Mouse (Mus musculus) neural tube, embryonic 11.5 days (tissue): ENCODE results near the gene Gm8947. TPM values are rescaled to one million over a fixed set of nuclear protein-coding genes. Genes with fewer than 3 reads are reported as not detected.
"Not testable (repeated sequence)": the region's sequence is repeated elsewhere in the genome, so short reads cannot be mapped to it uniquely, and the experiment has no call there.

Source experiments
- ATAC-seq: fragments of 200-750 bp; cut with Nextera tagmentation; 2 replicates; pipeline ENCODE4 v1.8.0; 2017; ENCODE audit warnings: moderate number of reproducible peaks, mild to moderate bottlenecking, moderate TSS enrichment, moderate library complexity; ENCODE audit not compliant: insufficient read depth, low FRiP score, low TSS enrichment
- DNase-seq: peaks from one replicate; pipeline ENCODE4 v3.0.0-alpha.2; 2015; ENCODE audit warnings: low spot score
- H3K27ac ChIP-seq: fragments of 300-500 bp; sonication (generic); 2 replicates; pipeline ENCODE4 v1.5.1; 2014; ENCODE audit warnings: low read depth, mild to moderate bottlenecking, low read length
- H3K27me3 ChIP-seq: fragments of 300-500 bp; sonication (generic); 2 replicates; pipeline ENCODE4 v1.6.1; 2014; ENCODE audit warnings: mild to moderate bottlenecking, low read length, mixed read lengths; ENCODE audit not compliant: control insufficient read depth, insufficient read depth
- H3K36me3 ChIP-seq: fragments of 300-500 bp; sonication (generic); 2 replicates; pipeline ENCODE4 v1.6.1; 2014; ENCODE audit warnings: mild to moderate bottlenecking, low read length, moderate library complexity, mixed read lengths; ENCODE audit not compliant: control insufficient read depth, insufficient read depth
- H3K4me1 ChIP-seq: fragments of 300-500 bp; sonication (generic); 2 replicates; pipeline ENCODE4 v1.6.1; 2014; ENCODE audit warnings: low read length, mixed read lengths; ENCODE audit not compliant: control insufficient read depth, insufficient read depth
- H3K4me2 ChIP-seq: fragments of 300-500 bp; sonication (generic); 2 replicates; pipeline ENCODE4 v1.6.1; 2014; ENCODE audit warnings: low read depth, mild to moderate bottlenecking, moderate library complexity
- H3K4me3 ChIP-seq: fragments of 300-500 bp; sonication (generic); 2 replicates; pipeline ENCODE4 v1.5.1; 2014; ENCODE audit warnings: low read depth, low read length
- H3K9ac ChIP-seq: fragments of 300-500 bp; sonication (generic); 2 replicates; pipeline ENCODE4 v1.6.1; 2014; ENCODE audit warnings: mild to moderate bottlenecking, low read length
- H3K9me3 ChIP-seq: fragments of 300-500 bp; sonication (generic); 2 replicates; pipeline ENCODE4 v1.6.1; 2016; ENCODE audit warnings: low read length; ENCODE audit not compliant: control insufficient read depth
- WGBS: fragments of 180-500 bp; shearing (Covaris S2); extraction: QIAGEN DNeasy Blood & Tissue Kit; methylation state at CpG from one replicate; pipeline ENCODE4 v1.1.7; 2014; 5-methylcytosine and 5-hydroxymethylcytosine counted together
- polyA plus RNA-seq: library from polyadenylated mRNA; unstranded; fragments of >200 nt; fragmentation: Nextera tagmentation; extraction: Ambion mirVana; gene quantifications from 2 replicates; pipeline ENCODE4 v1.2.1, GENCODE M21; 2014

Gene Gm8947
- polyA plus RNA-seq, 1 experiment from 2014 or later = 0.29 TPM

DNA sequence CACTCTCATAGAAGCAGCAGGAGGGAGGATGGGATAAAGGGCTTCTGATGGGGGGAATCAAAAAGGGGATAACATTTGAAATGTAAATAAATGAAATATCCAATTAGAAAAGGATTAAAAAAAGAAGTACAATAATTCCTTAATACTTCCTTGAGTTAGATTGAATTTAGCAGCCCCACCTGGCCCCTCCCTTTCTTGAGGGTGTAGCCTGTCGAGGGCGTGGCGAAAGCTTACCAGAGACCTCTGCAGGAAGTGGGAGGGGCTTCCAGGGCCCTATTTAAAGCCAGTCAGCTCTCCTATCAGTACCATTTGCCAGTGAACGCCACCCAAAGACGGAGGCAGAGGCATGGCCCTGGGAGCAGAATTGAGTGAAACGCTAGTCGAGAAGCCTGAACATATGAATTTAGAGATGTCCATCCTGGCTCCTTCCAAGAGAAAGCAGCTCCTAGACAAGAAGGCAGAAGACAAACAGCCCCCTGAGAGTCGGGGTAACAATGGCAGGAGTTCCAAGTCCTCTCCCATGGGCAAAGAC, 17.7 kb downstream of the Gm8947 start, which contains the start of gene Gm47996:
Gm47996 (plus strand) TSS at position 308 of the 532 bp plus-strand sequence.
- not testable (repeated sequence) for ATAC-seq, H3K9ac ChIP-seq, H3K27me3 ChIP-seq, H3K4me3 ChIP-seq, H3K4me1 ChIP-seq, DNase-seq, H3K4me2 ChIP-seq, H3K27ac ChIP-seq, H3K9me3 ChIP-seq, H3K36me3 ChIP-seq
- WGBS = 95% methylated on average over 4 of the region's 8 CpGs

DNA sequence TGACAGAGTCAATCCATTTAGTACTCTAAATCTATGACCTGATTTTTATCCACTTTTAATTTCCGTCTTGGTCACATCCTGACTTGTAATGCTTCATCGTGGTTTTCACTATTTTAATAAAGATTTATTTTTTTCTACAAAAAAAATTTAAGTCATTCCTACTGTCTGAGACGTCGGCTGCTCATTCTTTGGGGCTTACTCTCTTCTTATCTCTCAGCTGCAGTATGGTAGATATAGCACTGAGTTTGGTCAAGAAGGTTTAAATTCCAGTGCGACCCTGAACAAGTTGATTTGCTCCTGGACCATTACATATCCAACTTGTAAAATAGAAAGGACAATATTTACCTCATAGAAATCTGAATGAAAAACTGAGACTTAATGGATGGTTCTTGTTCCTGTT, 19.5 kb downstream of the Gm8947 start:
- not testable (repeated sequence) for H3K27ac ChIP-seq, H3K4me3 ChIP-seq, H3K9ac ChIP-seq, H3K27me3 ChIP-seq, H3K9me3 ChIP-seq, DNase-seq, H3K4me2 ChIP-seq, H3K36me3 ChIP-seq, H3K4me1 ChIP-seq, ATAC-seq
- 92% methylated on average over 5 of the region's 5 CpGs for WGBS

DNA sequence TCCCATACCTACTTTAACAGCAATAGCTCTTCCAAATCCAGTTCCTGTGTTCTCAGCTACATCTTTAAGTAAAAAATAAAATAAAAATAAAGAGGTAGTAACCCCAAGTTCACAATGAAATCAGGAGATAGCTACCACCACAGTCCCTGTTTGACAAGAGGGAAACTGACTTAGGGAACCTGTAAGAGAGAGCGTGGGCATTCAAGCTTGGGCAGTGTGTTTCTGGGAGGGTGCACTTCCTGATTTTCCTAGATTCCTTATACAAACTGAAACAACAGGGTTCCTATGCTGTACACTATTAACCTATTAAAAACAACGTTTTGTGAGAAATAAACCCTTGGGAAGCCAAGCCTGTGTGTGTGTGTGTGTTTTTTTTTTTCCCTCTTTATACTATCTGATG, 22.7 kb downstream of the Gm8947 start:
- Histone ChIP-seq H3K4me2 (no peak overlapping the region), H3K4me1 (no peaks in the 10 kb centered on the region), H3K9ac (no peak overlapping the region), H3K36me3 (no peaks in the 10 kb centered on the region), H3K4me3 (no peak overlapping the region), H3K9me3 (no peaks in the 10 kb centered on the region), H3K27me3 (no peaks in the 10 kb centered on the region), H3K27ac (no peak overlapping the region)
- ATAC-seq (no peak), DNase-seq (no peak)
- 67% methylated on average over 2 of the region's 2 CpGs for WGBS

DNA sequence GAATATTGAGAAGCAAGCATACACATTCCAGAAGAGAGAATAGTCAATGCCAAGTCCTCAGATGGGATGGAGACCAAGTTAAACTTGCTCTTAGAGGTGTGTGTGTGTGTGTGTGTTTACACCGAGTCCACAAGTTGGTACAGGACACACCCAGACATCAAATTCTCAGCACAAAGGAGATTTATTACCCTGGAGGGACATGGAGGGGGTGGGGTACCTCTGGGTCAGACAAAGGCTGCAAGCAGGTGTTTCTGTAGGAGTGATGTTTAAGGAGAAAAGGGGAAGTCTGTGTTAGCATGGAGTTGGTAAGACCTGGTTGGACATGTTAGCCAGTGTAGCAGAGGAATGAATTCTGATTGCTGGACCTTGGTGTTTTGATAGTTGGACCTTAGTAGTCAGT, 23.8 kb downstream of the Gm8947 start:
- Histone ChIP-seq H3K27me3 (no peaks in the 10 kb centered on the region), H3K27ac (no peak overlapping the region), H3K9me3 (no peaks in the 10 kb centered on the region), H3K4me2 (no peak overlapping the region), H3K4me3 (no peak overlapping the region), H3K4me1 (no peaks in the 10 kb centered on the region), H3K9ac (no peak overlapping the region), H3K36me3 (no peaks in the 10 kb centered on the region)
- WGBS = 28% methylated on average over 1 of the region's 1 CpGs
- no peak for ATAC-seq
- no peak for DNase-seq

DNA sequence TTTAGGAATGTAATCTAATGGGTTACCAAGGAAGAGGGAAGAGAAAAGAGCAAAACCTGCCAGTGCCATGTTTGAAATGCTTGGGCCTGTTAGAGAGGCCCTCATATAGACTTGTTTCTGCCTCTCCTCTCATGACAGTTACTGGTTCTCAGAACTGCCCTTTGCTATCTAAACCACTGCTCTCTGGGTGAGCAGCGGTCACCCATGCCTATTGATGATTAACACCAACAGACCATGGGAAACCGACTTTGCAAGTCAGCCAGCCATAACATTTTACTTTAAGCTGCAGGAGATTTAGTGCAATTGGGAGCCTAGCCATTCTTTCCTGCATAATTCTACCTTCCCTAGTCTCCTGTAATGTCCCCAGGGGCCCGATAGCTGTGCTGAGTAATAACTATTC, 24.2 kb downstream of the Gm8947 start:
- Histone ChIP-seq H3K9me3 (no peaks in the 10 kb centered on the region), H3K9ac (no peak overlapping the region), H3K4me2 (no peak overlapping the region), H3K36me3 (no peaks in the 10 kb centered on the region), H3K27me3 (no peaks in the 10 kb centered on the region), H3K4me3 (no peak overlapping the region), H3K27ac (no peak overlapping the region), H3K4me1 (no peaks in the 10 kb centered on the region)
- WGBS = 69% methylated on average over 3 of the region's 3 CpGs
- DNase-seq (no peak), ATAC-seq (no peak)

DNA sequence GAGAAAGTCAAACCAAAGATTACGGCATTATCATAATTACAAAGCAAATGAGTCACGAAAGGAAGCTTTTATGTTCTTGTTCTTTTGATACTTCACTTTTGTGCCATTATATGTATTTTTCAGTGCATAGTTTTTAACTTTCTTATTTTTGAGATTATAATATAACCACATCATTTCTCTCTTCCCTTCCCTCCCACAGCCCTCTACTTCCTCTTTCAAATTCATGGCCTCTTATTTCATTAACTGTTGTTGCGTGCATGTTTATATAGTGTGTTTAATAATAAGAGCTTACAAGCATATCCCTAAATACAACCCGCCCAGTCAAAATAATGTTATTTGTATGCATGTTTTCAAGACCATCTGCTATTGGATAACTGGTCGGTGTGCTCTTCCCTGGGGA, 26.9 kb downstream of the Gm8947 start:
- Histone ChIP-seq H3K36me3 (no peaks in the 10 kb centered on the region), H3K4me2 (no peak overlapping the region), H3K4me3 (no peak overlapping the region), H3K9ac (no peak overlapping the region), H3K27ac (no peak overlapping the region), H3K27me3 (no peaks in the 10 kb centered on the region), H3K4me1 (no peaks in the 10 kb centered on the region), H3K9me3 (no peaks in the 10 kb centered on the region)
- 91% methylated on average over 5 of the region's 5 CpGs for WGBS
- ATAC-seq = no peak
- no peak for DNase-seq

DNA sequence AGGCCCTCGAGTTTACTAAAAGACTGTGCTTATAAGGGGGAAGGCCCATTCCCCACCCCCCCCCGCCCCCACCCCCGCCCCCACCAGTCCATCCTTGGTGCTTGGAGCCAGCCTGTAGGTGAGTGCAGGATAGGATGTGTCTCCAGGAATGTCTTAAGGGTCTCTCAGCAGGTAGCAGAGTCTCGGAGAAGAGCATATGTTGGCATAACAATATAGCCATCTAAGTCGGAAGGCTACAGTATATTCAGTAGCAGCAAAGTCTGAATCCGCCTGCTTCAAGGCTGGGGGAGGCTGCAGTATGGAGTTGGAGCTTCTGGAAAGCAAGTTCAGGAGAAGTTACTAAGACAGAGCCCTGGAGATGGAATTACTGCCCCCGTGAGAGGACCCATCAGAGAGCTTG, 27.9 kb downstream of the Gm8947 start:
- Histone ChIP-seq H3K4me3 (no peak overlapping the region), H3K9me3 (no peaks in the 10 kb centered on the region), H3K27ac (no peak overlapping the region), H3K4me1 (no peaks in the 10 kb centered on the region), H3K4me2 (no peak overlapping the region), H3K27me3 (no peaks in the 10 kb centered on the region), H3K36me3 (no peaks in the 10 kb centered on the region), H3K9ac (no peak overlapping the region)
- ATAC-seq (no peak), DNase-seq (no peak)
- WGBS = 69% methylated on average over 7 of the region's 7 CpGs

DNA sequence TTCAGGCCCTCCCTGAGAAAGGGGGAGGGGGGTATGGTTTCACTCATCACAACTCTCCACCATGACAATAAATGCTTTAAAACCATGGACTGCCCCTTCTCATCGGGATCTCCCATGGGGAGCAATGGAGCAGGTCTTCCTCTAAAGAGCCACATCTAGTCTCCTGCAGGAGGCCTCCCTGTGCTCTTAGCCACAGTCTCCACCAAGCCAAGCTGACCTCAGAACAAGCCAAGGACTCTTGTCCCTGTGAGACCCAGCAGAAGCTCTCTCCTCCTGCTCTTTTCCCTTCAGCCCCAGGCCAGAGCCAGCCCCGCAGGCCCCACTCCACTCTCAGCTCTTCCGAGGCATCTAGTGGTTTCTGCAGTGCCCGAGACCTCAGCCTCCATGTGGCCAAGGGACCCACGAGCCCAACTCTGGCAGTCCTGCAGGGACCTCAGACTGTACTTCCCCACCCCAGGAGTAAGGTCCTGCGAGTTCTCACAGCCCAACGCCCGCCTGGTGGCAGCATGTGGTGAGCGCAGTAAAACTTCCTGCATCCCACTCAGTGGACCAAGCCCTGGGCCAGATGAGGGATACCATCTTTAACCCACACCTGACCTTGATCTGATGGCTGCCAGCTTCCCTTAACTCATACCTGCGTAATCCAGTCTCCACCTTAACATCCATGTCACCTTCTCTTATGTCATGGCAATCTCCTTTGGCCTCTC, 30.5 kb downstream of the Gm8947 start:
- Histone ChIP-seq H3K9ac (no peak overlapping the region), H3K9me3 (no peaks in the 10 kb centered on the region), H3K27ac (no peak overlapping the region), H3K4me1 (no peaks in the 10 kb centered on the region), H3K4me2 (no peak overlapping the region), H3K27me3 (no peaks in the 10 kb centered on the region), H3K36me3 (no peaks in the 10 kb centered on the region), H3K4me3 (no peak overlapping the region)
- WGBS = 85% methylated on average over 10 of the region's 10 CpGs
- ATAC-seq (no peak), DNase-seq (no peak)

DNA sequence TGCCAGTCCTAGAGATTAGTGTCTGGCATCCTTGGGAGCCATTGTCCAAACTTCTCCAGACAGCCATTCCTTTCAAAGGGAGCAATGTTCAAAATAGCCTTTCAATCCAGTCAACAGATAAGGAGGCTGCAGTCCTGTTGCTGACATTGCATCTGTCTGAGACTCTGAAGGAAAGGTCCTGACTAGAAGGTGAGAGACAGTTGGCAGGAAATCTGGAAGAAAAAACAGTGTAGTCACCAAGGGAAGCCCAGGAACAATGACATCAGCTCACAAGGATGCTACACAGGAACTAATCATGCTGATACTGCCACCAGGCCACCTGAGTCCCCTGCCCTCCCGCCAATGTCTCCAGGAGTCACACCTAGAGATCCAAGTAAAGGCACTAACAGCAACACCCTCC, 31.2 kb downstream of the Gm8947 start:
- WGBS = 54% methylated on average over 1 of the region's 1 CpGs
- ATAC-seq = no peak
- H3K9ac ChIP-seq = no peak overlapping the region

More for the DNA sequence above, 31.2 kb downstream of the Gm8947 start:
- H3K4me2 ChIP-seq = no peak overlapping the region
- H3K4me1 ChIP-seq = no peaks in the 10 kb centered on the region
- no peak overlapping the region for H3K27ac ChIP-seq
- no peak for DNase-seq
- H3K27me3 ChIP-seq = no peaks in the 10 kb centered on the region
- H3K36me3 ChIP-seq = no peaks in the 10 kb centered on the region
- H3K4me3 ChIP-seq = no peak overlapping the region
- H3K9me3 ChIP-seq = no peaks in the 10 kb centered on the region
